Mouse (Mus musculus) spleen, adult 2 months (tissue): ENCODE data around the gene Rfk. TPM values are rescaled to one million over a fixed set of nuclear protein-coding genes. Genes with fewer than 3 reads are reported as not detected.

Experiments
- DNase-seq, 2 experiments: peaks; one replicate each; pipeline versions ENCODE4 v3.0.0 to v3.0.0-alpha.2; 2012 to 2021; ENCODE audit warnings: low spot score in 2 of 2, low read depth in 1 of 2
- H3K27ac ChIP-seq: fragments of 200-500 bp; 2 replicates; pipeline ENCODE4 v1.5.1; 2012; ENCODE audit warnings: low read length, inconsistent platforms; ENCODE audit not compliant: insufficient read depth
- H3K27me3 ChIP-seq: fragments of 200-500 bp; 2 replicates; pipeline ENCODE4 v1.6.1; 2012; ENCODE audit warnings: mild to moderate bottlenecking, moderate library complexity, low read length, inconsistent platforms; ENCODE audit not compliant: control insufficient read depth, insufficient read depth
- H3K36me3 ChIP-seq: fragments of 200-500 bp; 2 replicates; pipeline ENCODE4 v1.6.1; 2012; ENCODE audit warnings: mild to moderate bottlenecking, low read length, inconsistent platforms; ENCODE audit not compliant: control insufficient read depth, insufficient read depth
- H3K4me1 ChIP-seq: fragments of 200-500 bp; 2 replicates; pipeline ENCODE4 v1.6.1; 2011; ENCODE audit warnings: inconsistent platforms; ENCODE audit not compliant: control insufficient read depth, insufficient read depth, insufficient read length
- H3K4me3 ChIP-seq: fragments of 200-500 bp; 2 replicates; pipeline ENCODE4 v1.5.1; 2011; ENCODE audit warnings: mild to moderate bottlenecking, inconsistent platforms; ENCODE audit not compliant: insufficient read depth, insufficient read length; ENCODE audit errors: extremely low read depth
- CTCF ChIP-seq: fragments of 200-500 bp; IDR thresholded peaks from 2 replicates; pipeline ENCODE4 v1.5.1; 2011; ENCODE audit warnings: mild to moderate bottlenecking, inconsistent platforms; ENCODE audit not compliant: insufficient read depth, insufficient read length, insufficient replicate concordance; ENCODE audit errors: extremely low read depth
- POLR2A ChIP-seq: fragments of 200-500 bp; IDR thresholded peaks from 2 replicates; pipeline ENCODE4 v1.6.1; 2011; ENCODE audit warnings: low read depth, low read length, inconsistent platforms
- WGBS: fragments of 180-500 bp; shearing (Covaris S2); methylation state at CpG from one replicate; pipeline ENCODE4 v1.1.7; 2018; 5-methylcytosine and 5-hydroxymethylcytosine counted together
- polyA plus RNA-seq: library from polyadenylated mRNA; depleted of rRNA; stranded (reverse); fragments of >200 nt; gene quantifications from 2 replicates; pipeline ENCODE4 v1.2.3, GENCODE M21; 2012

Rfk gene
- polyA plus RNA-seq, 1 experiment, result 32.4 TPM

DNA sequence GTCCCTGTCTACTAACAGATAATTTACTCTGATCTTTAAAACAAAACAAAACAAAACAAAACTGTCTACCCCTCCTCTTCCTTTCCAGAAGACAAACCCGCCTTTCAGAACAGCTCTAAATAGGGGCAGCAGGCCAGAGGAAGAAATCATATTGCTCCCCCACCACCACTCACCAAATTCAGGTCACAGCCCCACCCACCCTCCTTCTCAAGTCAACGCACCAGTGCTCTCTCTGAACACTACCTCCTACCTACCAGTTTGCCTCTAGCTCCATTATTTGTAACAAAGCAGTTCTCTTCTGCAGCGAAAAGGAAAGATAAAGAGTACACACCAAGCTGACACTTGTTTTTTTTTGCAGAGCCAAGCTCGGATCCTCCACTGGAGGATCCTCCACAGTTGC, 38.5 kb upstream of the Rfk start:
- Histone ChIP-seq H3K4me1 (peaks cover 14% of the 10 kb centered on the region), H3K27me3 (no peaks in the 10 kb centered on the region), H3K27ac (no peak overlapping the region), H3K36me3 (peaks cover 2% of the 10 kb centered on the region; the same call in 1 of the 2 replicates), H3K4me3 (peak overlapping the region; percentile 97)
- peak in 1 of 2 experiments; percentile 40 for DNase-seq
- no peak for TF ChIP-seq CTCF
- WGBS, result 19% methylated on average over 4 of the region's 4 CpGs

DNA sequence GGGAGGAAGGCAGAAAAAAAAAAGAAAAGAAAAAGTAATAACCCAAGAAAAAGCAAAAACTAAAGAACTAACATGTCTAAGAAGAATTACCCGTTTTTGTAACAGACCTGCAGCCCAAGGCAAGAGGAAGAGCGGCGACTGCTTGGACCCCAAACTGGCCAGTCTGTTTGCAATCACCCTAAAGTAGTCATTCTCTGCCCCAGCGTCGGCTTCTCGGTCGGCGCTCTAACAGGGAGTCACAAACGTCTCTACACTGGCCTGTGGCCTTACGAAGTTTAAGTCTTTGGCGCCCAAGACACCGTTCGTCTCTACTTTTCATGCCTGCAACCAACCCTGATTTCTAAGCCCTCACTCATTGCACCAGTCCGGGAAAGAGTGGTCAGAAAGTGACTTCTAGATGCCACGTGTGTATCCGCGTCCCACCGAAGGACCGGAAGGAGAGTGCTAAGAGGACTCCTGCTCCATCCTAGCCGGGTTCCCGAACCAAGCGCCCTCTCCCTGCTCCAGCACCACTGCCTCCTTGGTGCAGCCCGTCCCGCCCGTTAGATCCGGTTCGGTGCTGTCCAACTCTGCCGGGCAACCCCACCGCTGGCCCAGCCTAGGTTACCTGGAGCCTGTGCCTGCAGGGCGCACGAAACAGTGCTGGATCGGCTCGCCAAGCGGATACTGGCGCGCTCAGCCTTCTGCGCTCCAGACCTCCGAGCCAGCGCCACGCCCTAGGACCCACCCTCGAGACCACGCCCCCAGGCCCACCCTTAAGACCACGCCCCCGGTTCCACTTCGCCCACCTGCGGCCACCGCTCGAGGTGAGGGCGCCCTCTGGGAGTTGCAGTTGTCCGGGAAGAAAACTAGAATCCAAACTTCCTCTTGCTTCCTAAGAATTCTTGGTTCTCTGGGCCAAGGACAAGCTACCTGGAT, 37.6 kb upstream of the Rfk start:
- DNase-seq, result peak; percentile 28 to 92
- peaks cover 14% of the 10 kb centered on the region for H3K4me1 ChIP-seq
- peak; percentile 70 for TF ChIP-seq POLR2A
- TF ChIP-seq CTCF, result peak; percentile 31; the same call in 1 of the 2 replicates
- peak overlapping the region; percentile 97 for H3K4me3 ChIP-seq
- peak overlapping the region; percentile 77 for H3K27ac ChIP-seq
- WGBS, result 2% methylated on average over 50 of the region's 50 CpGs
- H3K27me3 ChIP-seq, result no peaks in the 10 kb centered on the region
- no peaks in the 10 kb centered on the region for H3K36me3 ChIP-seq

DNA sequence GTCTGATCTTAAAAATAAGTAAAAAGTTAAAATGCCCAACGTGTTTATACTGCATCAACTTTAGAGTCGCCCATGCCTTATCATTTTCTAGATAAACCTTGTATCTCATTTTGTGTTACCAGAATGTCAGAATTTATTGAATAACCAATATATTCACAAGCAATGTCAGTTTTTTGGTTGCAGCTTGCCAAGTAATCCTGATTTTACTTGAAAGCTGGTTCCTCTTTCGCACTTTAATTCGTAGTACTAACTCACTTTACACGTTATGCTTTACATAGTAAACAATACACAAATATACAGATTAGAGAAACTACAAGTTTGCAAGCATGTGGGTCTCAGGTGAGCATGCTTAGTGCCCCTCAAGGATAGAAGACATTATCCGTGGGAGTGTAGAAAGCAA, 36.9 kb upstream of the Rfk start:
- Histone ChIP-seq H3K4me3 (no peak overlapping the region; the same call in 1 of the 2 replicates), H3K4me1 (peaks cover 11% of the 10 kb centered on the region), H3K36me3 (no peaks in the 10 kb centered on the region), H3K27me3 (no peaks in the 10 kb centered on the region), H3K27ac (no peak overlapping the region)
- no peak for TF ChIP-seq CTCF
- TF ChIP-seq POLR2A, result no peak
- no peak for DNase-seq
- WGBS, result 35% methylated on average over 6 of the region's 6 CpGs

GRCm38 (mm10) chr19:17357391-17357790, 36.5 kb upstream of the Rfk start:
- DNase-seq, result no peak
- H3K36me3 ChIP-seq, result no peaks in the 10 kb centered on the region
- TF ChIP-seq POLR2A, result no peak
- no peak for TF ChIP-seq CTCF
- H3K4me1 ChIP-seq, result peaks cover 10% of the 10 kb centered on the region
- no peak overlapping the region for H3K27ac ChIP-seq
- 85% methylated on average over 3 of the region's 3 CpGs for whole genome bisulfite sequencing
- H3K4me3 ChIP-seq, result no peak overlapping the region
- no peaks in the 10 kb centered on the region for H3K27me3 ChIP-seq

- Histone ChIP-seq H3K4me1 (peaks cover 8% of the 10 kb centered on the region), H3K4me3 (no peak overlapping the region)
Observed at GRCm38 (mm10) chr19:17359315-17359890, 34.4 kb upstream of the Rfk start.

DNA sequence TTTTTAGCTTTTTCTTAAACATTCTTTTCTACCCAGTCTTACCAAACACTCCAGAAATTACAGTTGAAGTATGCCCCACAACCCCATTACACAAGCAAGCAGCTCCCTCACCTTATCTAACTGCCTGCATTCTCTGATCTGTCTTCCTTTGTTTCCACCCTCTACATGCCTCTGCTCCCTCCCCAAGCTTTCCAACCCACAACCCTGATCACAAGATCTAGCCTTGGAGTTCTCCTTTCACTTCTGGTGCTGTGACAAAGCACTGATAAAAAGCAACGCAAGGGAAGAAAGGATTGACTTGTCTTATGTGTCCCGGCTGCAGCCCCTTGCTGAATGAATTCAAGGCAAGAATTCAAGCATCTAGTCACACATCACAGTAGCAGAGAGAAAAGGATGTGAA, 32.7 kb upstream of the Rfk start:
- Histone ChIP-seq H3K27me3 (no peaks in the 10 kb centered on the region), H3K4me1 (peaks cover 8% of the 10 kb centered on the region), H3K36me3 (no peaks in the 10 kb centered on the region), H3K4me3 (no peak overlapping the region), H3K27ac (no peak overlapping the region)
- DNase-seq, result no peak
- 51% methylated on average over 2 of the region's 2 CpGs for WGBS
- TF ChIP-seq POLR2A (no peak), CTCF (no peak)

More at GRCm38 (mm10) chr19:17359315-17359890, 34.4 kb upstream of the Rfk start:
- Histone ChIP-seq H3K36me3 (no peaks in the 10 kb centered on the region), H3K27ac (no peak overlapping the region), H3K27me3 (no peaks in the 10 kb centered on the region)
- no peak for TF ChIP-seq CTCF
- TF ChIP-seq POLR2A, result no peak
- DNase-seq, result peak; percentile 7 to 36
- 12% methylated on average over 14 of the region's 14 CpGs for WGBS
